Mouse (Mus musculus): ENCODE data around the gene 5730596B20Rik. TPM values are rescaled to one million over a fixed set of nuclear protein-coding genes. Genes with fewer than 3 reads are reported as not detected.

5730596B20Rik gene
- polyA plus RNA-seq, 2 experiments from 2014 or later = not detected

DNA sequence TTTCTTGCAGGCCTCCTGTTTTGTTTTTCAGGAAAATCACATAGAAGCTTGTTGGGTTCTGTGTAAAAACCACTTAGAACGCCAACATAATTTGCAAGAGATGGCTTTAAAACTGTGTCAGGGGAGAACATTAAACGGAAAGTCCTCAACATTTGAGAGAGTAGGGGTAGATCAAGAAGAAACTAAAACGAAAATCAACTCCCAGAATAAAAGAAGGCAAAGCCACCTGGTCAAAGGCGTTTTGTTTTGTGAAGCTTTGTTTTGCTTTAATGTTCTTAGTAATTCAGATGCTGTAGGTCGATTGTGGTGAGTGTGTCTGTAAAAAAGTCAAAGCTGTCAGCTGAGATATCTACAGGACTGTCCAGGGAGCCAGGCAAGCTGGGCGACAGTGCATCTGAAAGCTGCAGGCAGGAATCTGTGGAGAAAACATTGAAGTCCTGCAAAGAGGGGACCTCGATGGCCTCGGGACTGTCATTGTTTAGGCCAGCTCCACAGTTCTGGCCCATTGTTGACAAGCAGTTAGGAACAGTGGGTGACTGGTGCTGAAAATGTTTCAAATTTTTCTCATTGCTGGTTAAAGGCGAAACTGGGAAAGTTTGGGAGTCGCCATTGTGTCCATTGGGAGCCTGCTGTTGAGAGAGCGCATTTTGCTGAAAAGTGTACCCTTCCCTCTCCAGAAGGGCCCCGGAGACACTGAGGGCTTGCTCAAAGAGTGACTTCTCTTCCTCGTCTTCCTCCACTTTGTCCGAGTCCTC is 14.5 kb upstream of the 5730596B20Rik start:
- no peak for ATAC-seq

DNA sequence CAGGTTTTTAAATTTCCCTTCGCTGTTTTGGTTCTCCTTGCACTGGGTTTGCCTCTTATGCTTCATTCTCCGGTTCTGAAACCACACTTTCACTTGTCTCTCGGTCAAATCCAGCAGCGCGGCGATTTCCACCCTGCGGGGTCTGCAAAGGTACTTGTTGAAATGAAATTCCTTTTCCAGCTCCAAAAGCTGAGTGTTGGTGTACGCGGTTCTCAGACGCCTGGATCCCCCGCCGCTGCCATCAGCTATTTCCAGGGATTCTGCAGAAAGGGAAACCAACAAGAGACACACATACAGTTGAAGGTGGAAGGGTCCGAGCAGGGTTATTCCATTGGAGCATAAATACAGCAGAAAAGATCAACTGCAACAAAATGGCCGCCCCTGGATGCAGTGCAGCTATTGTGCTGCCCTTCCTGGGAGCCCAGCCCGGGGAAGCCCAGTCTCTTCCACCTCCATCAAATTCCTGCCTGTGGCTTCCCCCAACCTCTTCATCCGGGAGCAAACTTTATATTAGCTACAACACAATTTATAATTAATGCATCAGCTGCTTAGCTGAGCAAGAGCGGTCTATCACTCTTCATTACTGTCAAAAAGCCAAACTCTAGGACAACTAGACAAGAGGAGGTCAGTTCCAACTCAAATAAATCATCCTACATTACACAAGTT is 13.8 kb upstream of the 5730596B20Rik start:
- ATAC-seq = no peak

DNA sequence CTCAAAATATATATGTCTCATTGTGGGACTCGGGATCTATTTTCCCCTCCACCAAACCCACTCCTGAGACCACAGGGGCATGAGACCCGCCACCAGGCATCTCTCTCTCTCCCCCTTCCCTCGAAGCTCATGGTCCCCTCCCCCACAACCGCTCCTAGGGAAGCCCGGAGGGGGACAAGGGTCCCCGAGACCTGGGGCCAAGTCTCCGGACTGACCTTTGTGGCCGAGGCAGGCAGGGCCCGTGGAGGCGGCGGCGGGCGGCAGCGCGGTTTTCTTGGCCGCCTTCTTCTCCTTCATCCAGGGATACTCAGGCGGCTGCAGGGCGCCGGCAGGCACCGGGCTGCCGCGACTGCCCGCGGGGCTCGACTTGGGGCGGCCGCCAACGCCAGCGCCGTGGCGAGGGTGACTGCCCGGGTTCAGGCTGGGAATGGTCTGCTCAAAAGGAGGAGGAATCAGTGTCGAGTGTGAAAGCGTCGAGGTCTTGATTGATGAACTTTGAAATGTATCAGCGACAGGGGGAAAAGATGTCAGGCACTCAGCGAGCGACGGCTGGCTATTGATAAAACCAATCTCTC is 13.2 kb upstream of the 5730596B20Rik start:
- ATAC-seq = no peak

DNA sequence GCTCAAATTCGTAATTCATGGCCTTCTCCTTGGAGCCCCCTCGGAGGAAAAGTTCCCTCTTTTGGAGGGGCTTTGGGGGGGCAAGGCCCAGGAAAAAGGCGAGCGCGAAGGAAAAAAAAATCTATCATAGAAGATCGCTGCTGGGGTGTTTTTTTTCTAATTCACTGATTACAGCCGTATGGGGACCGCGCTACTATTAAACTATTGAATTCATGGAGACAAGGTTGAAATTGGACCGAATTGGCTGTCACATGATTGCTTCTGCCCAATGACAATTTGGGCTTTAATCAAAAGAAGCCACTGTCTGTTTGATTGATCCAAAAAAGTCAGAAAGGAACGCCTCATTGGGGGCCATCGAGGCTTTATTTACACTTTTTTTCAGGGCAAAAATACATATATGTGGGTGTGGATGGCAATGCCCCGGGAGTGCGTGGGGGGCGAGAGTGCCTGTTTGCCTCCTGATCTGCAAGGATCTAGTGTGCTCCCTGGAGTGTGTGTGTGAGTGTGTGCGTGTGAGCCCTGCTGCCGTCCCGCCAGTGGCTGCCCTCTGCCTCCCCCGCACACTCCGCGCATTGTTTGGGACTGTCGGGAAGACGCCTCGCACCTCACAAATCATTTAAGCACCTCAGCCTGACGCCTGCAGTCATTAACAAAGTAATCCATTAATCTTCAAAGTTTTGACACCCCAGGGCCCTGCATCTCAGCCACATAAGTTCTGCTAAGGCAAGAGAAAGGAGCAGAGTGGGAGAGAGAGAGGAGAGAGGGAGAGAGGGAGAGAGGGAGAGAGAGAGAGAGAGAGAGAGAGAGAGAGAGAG is 12.5 kb upstream of the 5730596B20Rik start, which contains the start of gene Hoxa2:
Hoxa2 (minus strand) TSS at position 206 of the 815 bp plus-strand sequence.
- no peak for ATAC-seq

DNA sequence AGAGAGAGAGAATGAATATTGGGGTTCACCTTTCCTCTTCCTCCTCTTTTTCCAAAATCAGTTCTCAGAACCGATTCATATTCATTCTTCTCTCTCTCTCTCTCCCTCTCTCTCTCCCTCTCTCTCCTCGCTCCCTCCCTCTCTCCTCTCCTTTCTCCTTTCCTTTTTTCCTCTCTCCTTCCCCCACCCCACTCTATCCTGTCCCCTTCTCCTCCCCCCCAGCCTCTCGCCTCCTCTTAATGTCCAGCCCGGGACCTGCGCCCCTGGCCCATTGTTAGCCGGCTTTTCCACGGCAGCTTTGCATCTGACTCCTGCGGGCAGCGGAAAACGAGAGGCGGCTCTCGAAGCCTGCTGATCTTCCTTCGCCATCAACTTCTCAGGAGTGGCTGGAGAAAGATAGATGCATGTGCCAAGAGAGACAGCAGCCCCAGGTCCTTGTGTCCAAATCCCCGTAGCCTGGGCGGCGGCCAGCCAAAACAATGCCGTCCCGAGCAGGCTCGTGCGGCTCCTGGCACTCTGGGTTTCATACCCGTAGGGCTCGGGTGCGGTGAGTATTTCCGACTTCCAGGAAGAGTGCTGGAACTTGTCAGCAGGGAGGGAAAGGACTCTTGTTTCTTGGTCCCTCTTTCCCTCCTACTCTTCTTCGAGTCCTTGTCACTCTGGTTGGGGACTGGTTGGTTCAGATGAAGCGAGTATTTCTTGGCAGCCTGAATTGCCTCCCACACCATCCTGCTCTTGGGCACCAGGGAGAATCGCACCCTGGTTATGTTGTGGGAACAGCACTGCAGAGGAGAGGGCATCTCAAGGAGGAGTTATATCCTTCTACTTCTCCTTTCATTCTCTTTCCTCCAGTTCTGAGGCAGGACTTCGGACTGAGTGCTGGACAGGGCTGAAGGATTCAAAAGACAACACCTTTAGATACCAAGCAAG is 11.6 kb upstream of the 5730596B20Rik start:
- no peak for ATAC-seq

DNA sequence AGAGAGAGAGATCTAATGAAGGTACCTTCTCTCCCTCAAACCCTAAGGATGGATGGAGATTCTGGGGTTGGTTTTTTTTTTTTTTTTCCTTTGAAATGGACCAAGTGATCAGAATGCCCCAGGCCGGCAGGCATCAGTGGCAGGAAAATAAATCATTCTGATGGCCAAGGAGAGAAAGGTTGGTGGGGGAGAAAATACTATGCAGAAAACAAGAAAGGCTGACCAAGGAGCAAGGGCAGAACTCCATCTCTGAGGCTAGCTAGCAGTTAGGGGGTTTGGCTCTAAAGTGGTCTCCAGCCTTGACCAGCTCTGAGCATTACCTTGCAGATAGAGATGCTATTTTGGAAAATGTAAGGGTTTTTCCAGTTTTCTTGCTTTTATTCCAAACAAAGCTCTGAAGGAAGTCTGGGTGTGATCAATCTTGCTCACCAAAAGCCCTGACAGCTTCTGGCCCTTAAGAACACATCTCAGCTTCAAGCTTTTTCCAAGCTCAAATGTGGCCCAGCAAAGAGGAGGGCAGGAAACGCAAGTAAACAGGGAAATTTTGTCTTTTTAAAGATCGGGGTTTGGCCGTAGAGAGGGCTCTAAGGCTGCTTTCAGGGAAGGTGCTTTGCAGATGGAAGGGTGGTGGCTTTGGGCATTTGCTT is 10.7 kb upstream of the 5730596B20Rik start:
- no peak for ATAC-seq

DNA sequence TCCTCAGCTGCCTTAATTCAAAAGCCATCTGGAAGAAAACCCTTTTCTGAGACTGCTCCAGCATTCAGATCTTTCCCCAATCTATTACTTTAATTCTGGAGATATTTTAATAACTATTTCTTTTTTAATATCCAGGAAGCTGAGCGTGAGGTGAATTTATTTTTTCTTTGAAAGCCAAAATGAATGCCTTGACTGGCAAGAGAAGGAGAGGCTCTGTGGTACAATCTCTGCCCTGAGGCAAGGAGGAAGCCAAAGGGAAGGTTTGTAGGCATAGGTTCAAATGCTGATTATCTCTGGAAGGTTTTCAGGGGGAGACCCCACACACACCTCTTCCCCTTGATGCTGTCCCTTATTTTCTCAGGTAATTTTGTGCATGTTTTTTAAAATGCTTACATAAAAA is 10.1 kb upstream of the 5730596B20Rik start:
- no peak for ATAC-seq

DNA sequence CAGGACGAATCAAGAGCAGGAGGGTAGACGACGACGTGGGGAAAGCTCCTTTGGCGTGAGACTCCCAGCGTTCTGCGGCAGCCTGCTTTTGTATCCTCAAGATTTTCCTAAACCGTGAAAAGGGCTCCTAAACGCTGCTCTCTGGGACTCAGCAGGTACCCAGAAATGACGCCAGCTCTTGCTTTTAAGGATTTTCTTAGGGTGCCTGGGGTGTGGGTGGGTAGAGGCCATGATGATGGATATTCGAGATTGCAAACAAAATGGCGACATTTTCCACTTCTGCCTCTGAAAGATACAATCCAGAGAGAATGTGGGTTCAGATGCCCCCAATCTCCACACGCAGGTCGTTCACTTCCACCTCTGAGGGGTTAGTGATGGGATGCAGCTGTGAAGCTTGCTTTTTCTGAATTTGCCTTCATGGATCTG is 9.5 kb upstream of the 5730596B20Rik start:
- ATAC-seq = no peak

DNA sequence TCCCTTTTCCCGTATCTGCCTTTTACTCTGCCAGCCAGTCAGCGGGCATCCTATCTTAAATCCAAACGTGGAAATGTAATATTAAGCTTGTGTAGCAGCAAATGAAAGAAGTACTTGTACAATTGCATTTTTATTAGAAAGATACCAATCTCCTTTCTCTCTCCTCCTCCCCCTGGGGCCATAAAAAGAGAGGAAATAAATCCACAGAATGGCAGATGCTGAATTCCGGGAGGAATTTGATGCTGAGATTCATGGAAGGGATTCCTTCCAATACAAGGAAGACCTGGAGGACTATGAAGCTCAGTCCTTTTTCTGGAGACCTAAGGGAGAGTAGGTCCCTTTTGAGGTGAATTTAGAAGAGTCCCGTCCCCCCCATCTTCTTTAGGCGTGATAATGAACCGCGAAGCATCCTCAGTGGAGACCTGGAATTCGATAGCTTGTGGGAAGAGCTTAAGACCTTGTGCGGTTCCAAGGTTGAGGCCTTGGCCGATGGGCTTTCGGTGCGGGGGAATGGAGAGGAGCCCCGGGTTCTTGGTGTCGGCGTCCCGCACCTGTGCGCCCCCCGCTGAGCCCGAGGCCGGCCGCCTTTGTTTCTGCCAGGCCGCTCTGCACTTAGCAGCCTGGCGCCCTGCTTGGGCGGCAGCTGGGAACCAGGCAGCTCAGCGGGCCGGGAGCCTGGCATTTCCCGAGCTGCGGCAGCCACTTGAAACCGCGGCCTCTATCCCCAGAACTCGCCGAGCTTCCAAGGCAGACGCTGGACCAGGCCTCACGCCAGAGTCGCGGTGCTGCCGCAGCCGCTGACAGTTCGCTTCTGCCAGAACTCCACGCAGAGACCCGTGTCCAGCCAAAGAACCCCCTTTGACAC is 8.9 kb upstream of the 5730596B20Rik start:
- no peak for ATAC-seq

DNA sequence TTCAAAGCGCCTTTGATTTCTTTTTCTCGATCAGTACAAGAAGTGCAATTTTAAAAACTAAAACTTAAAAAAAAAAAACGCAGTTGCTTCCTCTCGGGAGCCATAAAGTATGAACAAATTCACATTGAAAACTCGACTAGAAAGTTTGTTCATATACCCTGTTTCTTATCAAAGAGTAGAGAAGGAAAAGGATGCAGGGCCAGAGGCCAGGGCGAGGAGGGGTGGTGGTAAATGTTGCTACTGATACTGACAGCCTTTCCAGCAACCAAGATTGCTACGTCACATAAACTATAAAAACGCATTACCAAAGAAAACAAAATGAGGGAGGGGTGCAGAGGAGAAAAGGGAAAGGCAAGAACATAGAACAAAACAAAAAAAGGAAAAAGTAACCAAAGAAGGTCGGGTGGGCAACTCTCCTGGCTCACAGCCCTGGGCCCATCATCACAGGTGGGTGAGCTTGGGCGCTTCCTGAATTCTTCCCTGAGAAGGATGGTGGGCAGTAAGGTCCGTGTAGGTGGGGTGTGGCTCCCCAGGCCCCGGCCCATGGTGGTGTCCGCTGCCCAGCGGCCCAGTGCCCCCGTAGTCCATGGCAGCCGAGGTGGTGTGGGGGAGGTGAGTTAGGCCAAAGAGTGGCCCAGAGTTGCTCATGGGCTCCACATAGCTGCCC is 7.7 kb upstream of the 5730596B20Rik start:
- no peak for ATAC-seq

DNA sequence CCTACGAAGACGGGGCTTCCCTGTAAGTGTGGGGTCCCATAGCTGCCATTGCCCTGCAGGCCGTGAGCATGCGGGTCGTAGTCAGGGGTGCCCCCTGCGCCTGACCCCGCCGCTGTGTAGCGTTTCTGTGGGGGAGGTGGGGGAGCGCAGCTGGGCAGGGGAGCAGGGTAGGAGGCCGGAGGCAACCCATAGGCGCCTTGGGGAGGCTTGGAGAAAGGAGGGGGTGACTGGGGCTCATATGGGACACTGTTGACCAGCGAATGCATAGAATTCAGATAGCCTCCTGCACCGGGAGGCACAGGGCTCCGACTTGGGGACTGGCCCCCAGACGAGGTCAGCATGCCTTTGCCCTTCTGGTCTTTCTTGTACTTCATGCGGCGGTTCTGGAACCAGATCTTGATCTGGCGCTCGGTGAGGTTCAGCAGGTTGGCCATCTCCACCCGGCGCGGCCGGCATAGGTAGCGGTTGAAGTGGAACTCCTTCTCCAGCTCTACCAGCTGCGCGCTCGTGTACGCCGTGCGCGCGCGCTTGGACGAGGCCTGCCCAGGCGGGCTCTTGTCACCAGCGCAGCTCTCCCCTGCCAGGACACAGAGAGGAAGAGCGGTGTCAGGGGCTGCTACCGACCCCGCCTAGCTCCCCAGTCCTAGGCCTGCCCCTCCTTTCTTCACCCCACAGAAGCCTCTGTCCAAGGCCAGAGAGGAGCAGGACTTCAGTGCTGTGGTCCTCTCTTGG is 7.0 kb upstream of the 5730596B20Rik start:
- ATAC-seq = no peak

DNA sequence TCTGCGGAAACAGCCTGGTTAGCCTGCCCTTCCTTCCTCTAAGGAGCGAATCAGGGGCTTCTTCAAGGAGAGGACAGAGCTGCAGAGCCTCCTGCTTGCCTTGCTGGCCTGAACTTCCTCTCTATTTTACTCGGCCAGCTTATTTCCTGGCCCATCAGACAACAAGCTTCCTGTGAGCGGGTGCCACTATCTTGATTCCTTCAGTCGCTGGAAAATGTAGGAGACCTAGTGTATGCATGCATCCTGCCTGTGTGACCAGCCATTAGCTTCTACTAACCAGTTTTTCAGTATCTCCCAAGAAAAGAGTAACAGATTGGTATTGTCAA is 6.4 kb upstream of the 5730596B20Rik start:
- ATAC-seq = no peak

DNA sequence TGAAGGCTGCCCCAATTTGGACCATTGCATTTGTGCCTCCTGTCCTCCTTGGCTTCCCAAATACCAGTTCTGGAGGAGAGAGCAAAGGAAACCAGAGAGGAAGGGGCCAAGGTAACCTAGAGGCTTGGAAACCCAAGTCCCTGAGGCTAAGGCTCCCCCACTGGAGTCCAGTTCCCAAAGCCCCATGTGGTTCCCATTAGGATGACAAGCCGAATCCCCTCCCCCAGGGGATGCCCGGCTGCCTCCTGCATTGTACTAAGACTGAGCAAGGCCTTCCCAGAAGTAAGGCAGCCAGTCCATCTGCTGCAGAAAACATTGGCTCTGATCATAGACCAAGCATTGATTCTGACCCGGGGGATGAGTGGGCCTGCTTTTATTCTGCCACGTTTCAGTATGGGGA is 6.0 kb upstream of the 5730596B20Rik start:
- no peak for ATAC-seq

DNA sequence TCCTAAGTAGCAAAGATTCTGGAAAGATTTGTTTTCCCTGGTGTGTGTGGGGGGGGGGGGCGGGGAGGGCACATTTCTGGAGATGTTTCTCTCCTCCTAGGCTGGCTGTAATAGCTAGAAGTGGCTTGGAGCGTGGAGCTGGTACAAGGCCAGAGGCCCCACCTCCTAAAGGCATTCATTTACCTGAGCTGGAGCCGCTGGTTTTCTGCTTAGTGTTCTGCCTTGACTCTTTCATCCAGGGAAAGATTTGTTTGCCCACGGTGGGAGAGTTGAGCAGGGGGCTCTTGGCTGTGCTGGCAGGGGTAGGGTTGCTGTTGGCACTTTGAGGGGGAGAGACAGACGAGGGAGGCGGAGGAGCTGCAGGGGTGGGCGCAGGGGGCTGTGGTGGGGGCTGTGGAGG is 5.4 kb upstream of the 5730596B20Rik start:
- no peak for ATAC-seq

DNA sequence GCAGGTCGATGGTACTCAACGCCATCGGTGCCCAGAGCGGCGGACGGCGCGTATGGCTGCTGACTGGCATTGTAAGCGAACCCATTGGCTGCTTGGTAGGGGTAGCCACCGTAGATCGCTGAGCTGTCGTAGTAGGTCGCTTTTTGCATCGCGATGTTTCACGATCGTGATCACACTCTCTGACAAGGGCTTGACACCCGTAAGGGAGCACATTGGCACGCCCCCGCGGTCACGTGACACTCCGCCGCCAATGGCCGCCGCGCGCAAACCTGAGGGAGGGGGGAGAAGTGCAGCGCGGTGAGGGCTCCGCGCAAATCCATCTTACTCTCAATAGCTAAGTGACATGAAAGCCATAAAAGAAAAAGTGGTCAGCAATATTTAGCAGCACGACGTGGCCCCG is 4.8 kb upstream of the 5730596B20Rik start:
- ATAC-seq = no peak

DNA sequence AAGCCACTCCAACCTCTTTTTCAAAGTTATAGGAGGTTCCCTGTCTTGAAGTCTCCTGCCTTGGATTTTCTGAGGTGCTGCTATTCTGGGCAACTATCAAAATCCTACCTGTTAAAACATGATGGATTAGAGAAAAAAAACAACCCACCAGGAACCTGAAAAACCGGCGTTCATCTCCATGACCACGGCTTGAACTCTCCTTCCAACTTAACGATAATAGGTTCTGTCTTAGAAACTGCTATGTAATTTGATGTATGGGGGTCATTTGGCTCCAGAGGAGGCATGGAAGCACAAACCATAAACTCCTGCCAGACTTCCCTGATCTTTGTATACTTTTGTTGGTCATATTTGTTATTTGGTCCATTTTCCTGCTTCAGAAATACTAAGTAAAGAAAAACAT is 3.6 kb upstream of the 5730596B20Rik start:
- no peak for ATAC-seq

DNA sequence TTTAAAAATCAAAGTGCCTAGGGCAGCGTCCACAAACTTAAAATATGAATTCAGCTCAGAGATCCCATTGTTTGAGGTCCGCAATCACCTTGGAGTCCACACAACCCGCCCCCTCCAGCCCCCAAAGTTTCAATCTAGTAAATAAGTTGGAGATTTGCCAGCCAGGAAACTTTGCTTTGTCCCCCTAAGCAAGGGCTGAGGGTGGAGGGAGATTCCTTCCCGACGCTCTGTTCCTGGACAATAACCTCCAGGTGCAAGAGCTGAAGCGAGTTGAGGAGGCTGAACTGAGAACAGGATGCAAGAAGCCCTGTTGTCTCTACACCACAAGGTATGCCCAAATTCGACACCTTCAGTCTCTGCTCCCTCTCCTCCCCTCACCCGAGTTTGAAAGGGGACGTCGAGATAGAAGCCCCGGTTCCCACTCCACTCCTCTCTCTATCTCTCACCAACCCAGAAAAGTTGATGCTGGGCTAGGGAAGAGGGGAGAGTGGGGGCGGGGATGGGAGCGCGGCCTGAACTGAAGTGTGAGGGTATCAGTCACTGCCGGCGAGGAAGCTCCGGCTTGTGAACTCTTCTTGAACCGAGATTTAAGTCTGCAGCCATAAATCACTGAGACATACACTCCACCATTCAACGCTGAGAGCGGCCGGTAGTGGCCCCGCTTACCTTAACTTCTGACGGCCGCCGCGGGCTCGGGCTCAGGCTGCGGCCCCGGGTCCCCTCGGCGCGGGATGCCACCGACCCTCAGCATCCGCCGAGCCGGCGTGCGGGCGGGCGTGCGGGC is 2.1 kb upstream of the 5730596B20Rik start:
- no peak for ATAC-seq

DNA sequence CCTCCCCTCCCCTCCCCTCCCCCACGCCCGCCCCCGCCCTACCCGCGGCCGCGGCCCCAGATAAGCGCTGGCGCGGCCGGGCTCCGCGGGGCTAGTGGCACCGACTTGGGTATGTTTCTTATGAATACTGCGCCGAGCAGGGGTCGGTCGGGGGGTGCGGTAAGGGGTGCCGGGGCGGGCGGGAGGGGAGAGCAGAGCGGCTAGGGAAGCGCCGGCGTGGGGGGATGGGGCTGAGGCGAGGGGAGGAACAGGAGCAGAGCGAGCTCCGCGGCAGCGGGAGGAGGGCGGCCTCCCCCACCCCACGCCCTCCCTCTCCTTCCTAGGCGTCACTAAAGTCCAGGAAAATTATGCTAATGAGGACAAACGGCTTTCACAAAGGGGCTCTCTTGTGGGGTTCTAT is 1.4 kb upstream of the 5730596B20Rik start:
- ATAC-seq = no peak

Measured in CD4-positive, CD25-positive, alpha-beta regulatory T cell, adult 4 months (primary cell).